Mouse (Mus musculus) ES-Bruce4 (cell line): ENCODE results near the gene Fam213a. TPM values are rescaled to one million over a fixed set of nuclear protein-coding genes. Genes with fewer than 3 reads are reported as not detected.

Experiments
- H3K27ac ChIP-seq: 2 replicates; pipeline ENCODE4 v1.5.1; 2012; ENCODE audit warnings: low read length, inconsistent platforms; ENCODE audit not compliant: insufficient read depth
- H3K27me3 ChIP-seq: 2 replicates; pipeline ENCODE4 v1.6.1; 2012; ENCODE audit warnings: mild to moderate bottlenecking, low read length, inconsistent platforms; ENCODE audit not compliant: control insufficient read depth, poor library complexity, insufficient read depth, severe bottlenecking
- H3K36me3 ChIP-seq: 2 replicates; pipeline ENCODE4 v1.6.1; 2012; ENCODE audit warnings: inconsistent platforms, mild to moderate bottlenecking, low read length, moderate library complexity; ENCODE audit not compliant: control insufficient read depth, poor library complexity, insufficient read depth, severe bottlenecking
- H3K4me1 ChIP-seq: one replicate; pipeline ENCODE4 v1.8.1; 2011; ENCODE audit warnings: low read length; ENCODE audit not compliant: control insufficient read depth, insufficient read depth
- H3K4me3 ChIP-seq: 2 replicates; pipeline ENCODE4 v1.5.1; 2011; ENCODE audit warnings: low read depth, mild to moderate bottlenecking, low read length
- H3K9ac ChIP-seq: 2 replicates; pipeline ENCODE4 v1.6.1; 2012; ENCODE audit warnings: low read depth, mild to moderate bottlenecking, inconsistent platforms; ENCODE audit not compliant: poor library complexity, severe bottlenecking
- H3K9me3 ChIP-seq: replicated peaks from 2 replicates; pipeline ENCODE4 v1.6.1; 2012; ENCODE audit warnings: mild to moderate bottlenecking, low read length, inconsistent platforms; ENCODE audit not compliant: control insufficient read depth, poor library complexity, insufficient read depth, severe bottlenecking
- CTCF ChIP-seq: IDR thresholded peaks from one replicate; pipeline ENCODE4 v1.8.1; 2011; ENCODE audit warnings: low read depth, low read length
- EP300 ChIP-seq: IDR thresholded peaks from 2 replicates; pipeline ENCODE4 v1.6.1; 2011; ENCODE audit warnings: low read depth, low read length; ENCODE audit not compliant: insufficient read depth
- POLR2A ChIP-seq: IDR thresholded peaks from one replicate; pipeline ENCODE4 v1.8.1; 2011; ENCODE audit warnings: low read length; ENCODE audit not compliant: insufficient read depth
- polyA plus RNA-seq: library from polyadenylated mRNA; stranded (reverse); fragments of >200 nt; gene quantifications from 2 replicates; pipeline ENCODE4 v1.2.4, GENCODE M21; 2011; ENCODE audit warnings: low read depth; ENCODE audit not compliant: missing spikeins, insufficient read depth, insufficient read length

Gene Fam213a
- polyA plus RNA-seq, 1 experiment, result 24.8 TPM

GRCm38 (mm10) chr14:40979723-40980122, 33.9 kb downstream of the Fam213a start:
- Histone ChIP-seq H3K9me3 (no peaks in the 10 kb centered on the region), H3K36me3 (no peaks in the 10 kb centered on the region), H3K27ac (no peak overlapping the region), H3K27me3 (no peaks in the 10 kb centered on the region), H3K9ac (no peak overlapping the region), H3K4me3 (no peak overlapping the region), H3K4me1 (no peaks in the 10 kb centered on the region)
- no peak for TF ChIP-seq POLR2A
- TF ChIP-seq EP300, result no peak
- no peak for TF ChIP-seq CTCF

GRCm38 (mm10) chr14:40979002-40979401, 34.6 kb downstream of the Fam213a start:
- Histone ChIP-seq H3K4me3 (no peak overlapping the region), H3K36me3 (no peaks in the 10 kb centered on the region), H3K4me1 (no peaks in the 10 kb centered on the region), H3K9ac (no peak overlapping the region), H3K27ac (no peak overlapping the region), H3K9me3 (no peaks in the 10 kb centered on the region), H3K27me3 (no peaks in the 10 kb centered on the region)
- TF ChIP-seq EP300, result no peak
- no peak for TF ChIP-seq POLR2A
- TF ChIP-seq CTCF, result peak; percentile 13

- H3K27me3 ChIP-seq, result no peaks in the 10 kb centered on the region
- H3K9ac ChIP-seq, result no peak overlapping the region
- H3K27ac ChIP-seq, result no peak overlapping the region
- H3K4me3 ChIP-seq, result no peak overlapping the region
- H3K9me3 ChIP-seq, result no peaks in the 10 kb centered on the region
- H3K36me3 ChIP-seq, result no peaks in the 10 kb centered on the region
- no peak for TF ChIP-seq EP300
- TF ChIP-seq CTCF, result peak; percentile 1
- H3K4me1 ChIP-seq, result no peaks in the 10 kb centered on the region
These were observed 38.4 kb downstream of the Fam213a start for GRCm38 (mm10) chr14:40975127-40975721.

GRCm38 (mm10) chr14:40968051-40968450, 45.5 kb downstream of the Fam213a start:
- Histone ChIP-seq H3K27ac (no peak overlapping the region), H3K27me3 (no peaks in the 10 kb centered on the region), H3K36me3 (no peaks in the 10 kb centered on the region), H3K9me3 (no peaks in the 10 kb centered on the region), H3K4me1 (peaks cover 6% of the 10 kb centered on the region), H3K9ac (peak overlapping the region; percentile 65; the same call in 1 of the 2 replicates), H3K4me3 (no peak overlapping the region)
- TF ChIP-seq POLR2A, result no peak
- no peak for TF ChIP-seq CTCF
- TF ChIP-seq EP300, result no peak

- Histone ChIP-seq H3K9ac (peak overlapping the region; percentile 65), H3K9me3 (no peaks in the 10 kb centered on the region), H3K36me3 (no peaks in the 10 kb centered on the region), H3K27me3 (no peaks in the 10 kb centered on the region), H3K4me1 (peaks cover 11% of the 10 kb centered on the region), H3K4me3 (peak overlapping the region; percentile 98), H3K27ac (peak overlapping the region; percentile 85)
- TF ChIP-seq CTCF, result no peak
- TF ChIP-seq POLR2A, result no peak
- TF ChIP-seq EP300, result no peak
These were observed 46.0 kb downstream of the Fam213a start for GRCm38 (mm10) chr14:40967598-40967900.

GRCm38 (mm10) chr14:40966862-40967597, 46.6 kb downstream of the Fam213a start:
- Histone ChIP-seq H3K27ac (peak overlapping the region; percentile 85), H3K9me3 (no peaks in the 10 kb centered on the region), H3K36me3 (no peaks in the 10 kb centered on the region), H3K4me1 (peaks cover 11% of the 10 kb centered on the region), H3K4me3 (peak overlapping the region; percentile 98), H3K27me3 (no peaks in the 10 kb centered on the region), H3K9ac (peak overlapping the region; percentile 83)
- TF ChIP-seq EP300 (0 out of 2 replicates have a peak, but pooled peaks have one; percentile 49), POLR2A (peak; percentile 54), CTCF (no peak)
